Mouse (Mus musculus): ENCODE measurements around the gene Rgs7bp. TPM values are rescaled to one million over a fixed set of nuclear protein-coding genes. Genes with fewer than 3 reads are reported as not detected.

Rgs7bp gene
- total RNA-seq, 4 experiments from 2014 or later = 143 to 176 (median 159) TPM

GRCm38 (mm10) chr13:105008891-105009290, 45.8 kb downstream of the Rgs7bp start:
- no peak for DNase-seq (ENCODE audit: low spot score in 2 of 2)

- no peak for DNase-seq (ENCODE audit: low spot score in 2 of 2)
Measured at GRCm38 (mm10) chr13:105002831-105003157, 51.9 kb downstream of the Rgs7bp start.

DNA sequence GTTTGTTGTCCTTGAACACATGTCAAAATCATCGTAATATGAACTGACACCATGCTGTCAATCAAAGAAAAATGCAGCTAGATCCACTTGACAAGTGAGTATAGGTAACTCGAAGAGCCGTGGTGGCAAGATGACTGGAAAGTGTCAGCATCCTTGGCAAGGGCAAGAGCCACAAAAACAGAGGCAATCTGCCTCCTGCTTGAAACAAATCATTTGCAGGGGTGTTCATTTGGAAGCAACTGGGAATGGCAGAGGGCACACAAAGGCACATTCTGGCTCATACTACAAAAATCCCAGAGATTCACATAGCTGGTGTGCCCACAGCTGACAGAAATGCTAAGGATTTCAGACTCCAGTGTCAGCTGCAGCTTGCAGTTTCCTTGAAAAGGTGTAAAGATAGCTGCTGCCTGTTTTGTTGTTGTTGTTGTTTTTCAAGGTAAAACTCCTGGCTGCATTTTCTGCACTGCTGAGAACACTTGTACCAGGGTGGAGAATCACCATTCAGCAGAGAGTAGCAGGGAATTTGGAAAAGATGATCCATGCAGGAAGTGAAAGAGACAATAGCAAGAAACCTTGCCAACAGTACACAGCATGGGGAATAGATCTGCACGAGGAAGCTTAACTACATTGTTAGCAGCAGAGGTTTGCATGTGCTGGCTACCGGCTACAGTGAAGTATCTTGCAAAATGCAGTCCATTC, 52.4 kb downstream of the Rgs7bp start:
- DNase-seq (ENCODE audit: low spot score in 2 of 2) = no peak

GRCm38 (mm10) chr13:105001714-105002113, 53.0 kb downstream of the Rgs7bp start:
- no peak for DNase-seq (ENCODE audit: low spot score in 2 of 2)

DNA sequence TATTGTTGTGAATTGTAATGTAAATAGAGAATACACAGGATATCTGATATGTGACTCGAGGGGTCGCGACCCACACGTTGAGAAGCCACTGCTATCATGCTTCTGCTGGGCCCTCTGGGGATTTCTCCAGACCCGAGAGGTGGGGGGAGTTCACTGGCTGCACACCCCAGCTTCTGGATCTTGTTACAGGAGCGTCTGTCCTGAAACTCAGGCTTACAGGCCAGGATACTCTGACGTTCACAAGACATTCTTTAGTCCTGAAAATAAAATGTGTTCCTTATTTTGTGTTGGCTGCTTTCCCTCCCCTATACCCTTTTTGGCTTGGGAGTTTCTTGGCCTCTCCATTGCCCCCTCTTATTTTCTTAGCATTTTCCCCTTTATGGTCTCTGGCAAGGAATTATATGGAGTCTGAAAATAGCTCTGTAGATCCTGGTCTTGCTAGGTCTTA, 65.9 kb downstream of the Rgs7bp start:
- DNase-seq (ENCODE audit: low spot score in 2 of 2) = no peak

DNA sequence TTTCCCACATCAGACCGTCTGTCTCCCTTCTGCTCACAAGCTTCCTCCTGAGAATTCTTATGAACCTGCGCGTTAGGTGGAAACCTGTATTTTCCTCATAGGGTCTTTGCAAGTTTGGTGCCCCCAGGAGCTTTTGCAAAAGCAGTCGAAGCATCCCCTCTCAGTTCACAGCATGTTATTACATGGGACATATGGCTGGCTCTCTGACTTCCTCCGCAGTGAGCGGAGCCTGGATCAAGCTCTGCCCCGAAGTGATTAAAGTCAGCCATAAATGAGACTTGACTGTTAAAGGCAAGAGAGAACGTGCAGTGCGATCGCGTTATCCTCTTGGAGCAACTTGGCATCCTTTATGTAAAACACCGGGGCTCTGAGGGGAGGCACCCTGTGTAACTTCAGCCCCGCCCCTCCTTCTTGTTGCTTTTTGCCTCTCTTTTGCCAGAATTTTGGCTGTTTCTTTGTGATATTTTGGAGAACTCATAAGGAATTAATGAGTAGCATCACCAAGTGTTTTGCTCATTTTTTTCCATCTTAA, 66.7 kb downstream of the Rgs7bp start:
- no peak for DNase-seq (ENCODE audit: low spot score in 2 of 2)

DNA sequence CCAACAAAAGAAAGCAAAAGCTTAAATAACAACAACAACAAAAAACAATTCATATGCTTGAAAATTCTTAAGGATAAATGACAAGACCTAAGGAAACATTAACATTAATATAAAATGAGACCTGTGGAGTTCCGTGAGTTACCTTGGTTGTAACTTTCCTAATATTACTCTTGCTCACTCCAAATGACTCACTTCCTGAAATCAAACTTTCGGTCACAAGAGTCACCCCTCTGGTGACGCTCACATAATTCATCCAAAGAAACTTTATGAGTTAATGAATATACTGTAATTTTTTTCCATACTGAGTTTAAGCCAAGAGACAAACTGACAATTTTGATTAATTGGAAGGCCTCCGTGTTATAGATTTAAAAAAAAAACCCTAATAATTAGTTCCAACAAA, 69.0 kb downstream of the Rgs7bp start:
- DNase-seq (ENCODE audit: low spot score in 2 of 2) = no peak

DNA sequence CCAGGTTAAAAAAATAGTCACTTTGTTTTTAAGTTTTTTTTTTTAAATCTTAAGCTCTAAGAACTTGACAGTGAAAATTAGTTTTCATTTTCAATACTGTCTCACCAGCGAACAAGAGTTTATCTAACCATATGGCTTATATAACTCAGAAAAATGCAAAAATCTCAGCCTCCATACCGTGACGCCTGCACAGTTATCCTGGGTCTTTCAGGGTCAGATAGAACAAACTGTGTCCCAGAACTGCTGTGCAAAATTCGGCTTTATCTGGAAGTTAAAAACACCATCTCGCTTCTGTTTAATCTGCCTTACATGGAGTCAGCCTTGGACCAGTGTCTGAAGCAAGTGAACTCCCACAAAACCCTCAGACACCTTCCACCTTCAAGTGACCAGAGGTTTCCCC, 70.7 kb downstream of the Rgs7bp start:
- DNase-seq (ENCODE audit: low spot score in 2 of 2) = no peak

GRCm38 (mm10) chr13:104982781-104983353, 71.9 kb downstream of the Rgs7bp start:
- DNase-seq (ENCODE audit: low spot score in 2 of 2) = peak in 1 of 2 experiments; percentile 70

- no peak for DNase-seq (ENCODE audit: low spot score in 2 of 2)
Measured at GRCm38 (mm10) chr13:104978176-104978575, 76.6 kb downstream of the Rgs7bp start.

DNA sequence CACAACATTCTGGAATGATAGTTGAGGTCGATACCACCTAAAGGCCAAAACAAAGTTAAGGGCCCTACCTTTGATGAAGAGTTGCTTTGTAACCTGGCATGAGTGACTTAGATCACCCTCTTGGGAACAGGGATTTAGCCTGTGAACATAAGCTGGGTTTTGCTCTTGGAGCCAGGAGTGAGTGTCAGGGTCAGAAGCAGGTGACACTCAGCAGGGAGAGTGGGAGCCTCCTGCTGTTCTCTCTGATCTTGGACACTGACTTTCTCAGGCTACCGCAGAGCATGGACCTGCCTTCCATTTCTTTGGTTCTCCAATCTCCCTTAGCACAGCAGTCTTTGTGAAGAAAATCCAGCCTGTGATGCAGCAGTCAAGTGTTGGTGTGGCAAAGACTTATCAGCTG, 87.2 kb downstream of the Rgs7bp start:
- no peak for DNase-seq (ENCODE audit: low spot score in 2 of 2)

DNA sequence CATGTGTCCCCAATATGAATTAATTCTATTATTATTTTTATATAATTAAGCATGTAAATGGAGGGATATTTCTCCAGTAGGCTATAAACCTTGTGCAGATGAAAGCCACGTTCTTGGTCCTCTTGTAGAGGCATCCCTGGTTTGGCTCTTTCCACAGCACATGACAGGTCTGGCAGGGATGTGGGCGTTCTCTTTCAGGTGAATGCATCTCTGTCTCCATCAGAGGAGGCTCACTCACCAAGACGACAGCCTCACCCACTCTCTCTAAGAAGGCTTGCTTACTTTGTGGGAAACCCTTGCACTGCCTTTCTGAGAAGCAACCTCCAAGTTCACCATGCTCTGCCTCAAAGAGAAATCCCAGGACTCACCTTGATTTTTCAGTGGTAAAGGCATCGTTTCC, 91.0 kb downstream of the Rgs7bp start:
- DNase-seq (ENCODE audit: low spot score in 2 of 2) = no peak

- peak in 1 of 2 experiments; percentile 87 for DNase-seq (ENCODE audit: low spot score in 2 of 2)
Measured at GRCm38 (mm10) chr13:104962716-104963411, 91.9 kb downstream of the Rgs7bp start.

- no peak for DNase-seq (ENCODE audit: low spot score in 2 of 2)
Measured at GRCm38 (mm10) chr13:104962166-104962565, 92.6 kb downstream of the Rgs7bp start.

DNA sequence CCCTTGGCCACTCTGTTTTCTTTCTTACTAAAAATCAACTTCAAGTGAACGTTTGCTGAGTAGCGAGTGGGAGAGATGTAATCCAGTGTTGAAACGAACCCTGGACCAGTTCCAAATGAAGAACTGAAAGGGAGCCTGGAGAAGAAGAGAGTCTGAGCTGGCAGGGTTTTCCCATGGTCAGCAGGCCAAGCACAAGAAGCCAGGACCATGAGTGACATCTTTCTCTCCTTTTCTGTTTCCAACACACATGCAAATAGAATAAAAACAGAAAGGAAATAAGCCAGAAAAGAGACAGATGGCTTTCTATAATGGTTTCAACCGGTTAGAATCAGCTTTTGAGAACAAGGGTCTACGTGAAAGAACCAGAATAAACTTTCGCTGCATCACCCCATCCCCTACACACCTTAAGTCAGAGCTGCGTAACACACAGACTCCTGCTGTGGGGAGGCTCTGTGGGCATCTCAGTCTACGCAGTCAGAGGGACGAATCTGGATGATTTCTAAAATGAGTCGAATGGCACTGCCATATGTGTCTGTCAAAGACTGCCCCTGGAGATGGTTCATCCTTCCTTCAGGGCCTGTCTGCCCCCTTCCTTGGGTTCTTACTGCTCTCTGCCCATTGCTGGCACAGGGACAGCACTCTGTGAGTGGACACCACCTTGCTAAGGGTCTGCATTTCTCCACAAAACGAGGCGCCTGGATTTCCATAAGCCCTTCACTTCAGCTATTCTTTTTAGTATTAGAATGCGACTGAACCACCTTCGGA, 93.6 kb downstream of the Rgs7bp start:
- DNase-seq (ENCODE audit: low spot score in 2 of 2) = peak in 1 of 2 experiments; percentile 33

GRCm38 (mm10) chr13:104960206-104960928, 94.4 kb downstream of the Rgs7bp start:
- no peak for DNase-seq (ENCODE audit: low spot score in 2 of 2)

DNA sequence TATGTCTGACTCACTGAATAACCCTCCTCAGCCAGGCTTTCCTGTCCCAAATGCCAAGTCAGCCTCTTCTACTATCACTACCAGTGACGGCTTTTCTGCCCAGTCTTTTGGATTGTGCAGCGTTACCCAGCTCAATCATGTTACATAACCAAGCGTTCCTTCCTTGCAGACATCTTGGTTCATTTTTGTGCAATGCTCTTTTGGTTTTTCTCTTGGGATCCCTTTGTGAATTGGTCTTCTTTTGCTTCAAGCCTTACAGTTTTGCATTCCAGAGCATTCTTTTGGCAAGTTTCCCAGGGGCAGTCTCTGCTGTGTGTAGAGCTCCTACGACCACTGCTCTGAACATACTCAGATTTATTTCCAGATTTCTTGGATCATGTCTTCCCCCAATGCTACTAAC, 95.0 kb downstream of the Rgs7bp start:
- DNase-seq (ENCODE audit: low spot score in 2 of 2) = no peak

- peak in 1 of 2 experiments; percentile 79 for DNase-seq (ENCODE audit: low spot score in 2 of 2)
Measured at GRCm38 (mm10) chr13:104947958-104948357, 106.8 kb downstream of the Rgs7bp start.

GRCm38 (mm10) chr13:104940483-104940882, 114.2 kb downstream of the Rgs7bp start:
- no peak for DNase-seq (ENCODE audit: low spot score in 2 of 2)

GRCm38 (mm10) chr13:104939856-104940255, 114.9 kb downstream of the Rgs7bp start:
- no peak for DNase-seq (ENCODE audit: low spot score in 2 of 2)
